Mouse (Mus musculus) v-Abl transformed pro-B cells (cell line): ENCODE data around the gene Rorb.

Experiments
- in situ Hi-C, 2 experiments: fragments of 400-800 bp; cut with MboI; formaldehyde crosslinking; loops; one replicate each; pipeline ENCODE4 v1.15.1; 2025; ENCODE audit not compliant: unreplicated experiment in 2 of 2

Rorb gene

DNA sequence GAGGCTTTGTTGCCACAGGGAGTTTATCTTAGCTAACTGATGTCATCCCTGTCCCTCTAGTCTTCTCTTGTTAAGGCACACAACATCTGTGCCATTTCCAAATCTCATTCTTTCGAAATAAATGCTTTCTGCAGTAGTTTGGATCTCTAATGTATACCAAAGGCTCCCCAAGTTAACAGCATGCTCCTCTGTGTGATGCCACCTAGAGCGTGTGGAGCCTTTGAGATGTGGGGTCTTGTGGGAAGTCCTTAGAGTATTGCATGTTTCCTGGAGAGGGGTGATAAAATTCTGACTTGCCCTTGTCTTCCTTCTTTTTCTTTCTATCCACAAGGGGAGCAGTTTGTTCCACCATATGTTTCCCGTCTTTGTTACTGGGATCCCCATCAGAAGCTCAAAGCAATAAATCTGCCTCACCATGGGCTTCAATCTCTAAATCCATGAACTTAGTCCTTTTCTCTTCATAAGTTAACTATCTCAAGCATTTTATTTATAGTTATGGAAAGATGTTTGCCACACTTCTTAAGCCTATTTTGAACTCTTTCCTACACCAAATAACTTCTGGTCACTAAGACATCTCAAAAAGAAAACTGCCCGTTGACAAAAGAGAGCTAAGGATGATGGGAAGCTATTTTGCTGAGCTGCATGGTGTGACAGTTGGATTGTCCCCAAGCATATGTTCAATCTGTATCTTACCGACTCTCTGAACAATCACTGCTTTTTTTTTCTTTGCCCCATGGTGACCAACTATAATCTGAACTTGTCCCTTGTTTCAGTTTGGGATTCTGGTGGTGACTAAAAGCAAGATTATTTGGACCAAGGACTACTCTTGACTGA, 76.3 kb downstream of the Rorb start:
- in situ Hi-C loops: no loop called here

DNA sequence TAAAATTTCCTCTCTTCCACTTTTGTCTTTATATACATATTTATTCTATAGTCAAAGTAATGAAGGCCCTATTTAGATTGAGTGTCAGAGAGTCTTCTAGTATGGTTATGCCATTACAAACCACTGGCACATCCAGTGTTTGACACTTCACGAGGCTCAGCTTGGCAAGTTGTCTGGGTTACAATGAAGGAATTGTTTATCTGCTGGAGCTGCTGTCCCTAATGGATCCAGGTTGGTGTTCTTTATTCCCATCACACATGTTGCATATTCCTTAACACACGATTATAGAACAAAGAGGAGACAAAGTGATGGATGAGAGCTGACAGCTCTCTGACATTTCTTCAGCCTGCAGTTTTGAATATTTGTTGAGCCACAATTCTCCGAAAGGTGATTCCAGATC, 77.0 kb downstream of the Rorb start:
- in situ Hi-C loops: no loop called here

- in situ Hi-C loops: no loop called here
Measured at GRCm38 (mm10) chr19:19005144-19005543, 105.9 kb downstream of the Rorb start.

- in situ Hi-C loops: no loop called here
Measured at GRCm38 (mm10) chr19:19004023-19004656, 106.9 kb downstream of the Rorb start.

DNA sequence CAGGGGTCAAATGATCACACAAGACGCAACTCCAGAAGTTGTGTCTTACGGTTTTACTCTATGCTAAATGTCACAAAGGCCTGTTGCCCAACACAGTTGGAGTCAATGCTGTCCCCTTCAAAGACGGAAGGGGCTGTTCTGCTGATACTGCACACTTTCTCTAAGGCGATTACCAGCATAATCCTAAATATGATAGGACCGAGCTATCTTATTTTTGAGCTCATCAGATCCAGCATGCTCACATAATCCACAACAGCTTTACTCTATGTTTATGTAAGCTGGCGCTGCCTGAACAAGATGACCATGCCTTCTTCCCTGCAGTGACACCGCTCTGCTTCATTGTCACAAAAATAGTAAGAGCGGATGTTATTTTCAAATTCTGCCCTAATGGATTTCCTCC, 112.0 kb downstream of the Rorb start:
- in situ Hi-C loops: no loop called here

DNA sequence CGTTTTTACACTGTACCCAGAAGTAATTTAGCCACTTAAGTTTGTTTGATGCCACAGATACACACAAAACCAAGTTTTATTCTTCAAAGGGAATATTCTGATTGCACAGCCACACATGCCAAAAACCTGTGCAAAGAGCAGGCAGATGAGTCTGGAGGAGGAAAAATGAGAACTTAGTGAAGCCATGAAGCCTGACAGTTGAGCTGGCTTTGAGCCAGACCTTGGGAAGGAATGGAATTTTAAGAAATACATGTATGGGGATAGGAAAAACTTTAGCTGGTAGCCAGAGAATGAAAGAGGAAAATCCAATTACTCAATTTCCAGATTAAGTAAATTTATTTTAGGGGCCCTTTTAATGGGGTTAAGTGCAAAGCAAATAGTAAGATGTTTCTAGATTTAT, 113.3 kb downstream of the Rorb start:
- in situ Hi-C loops: no loop called here

DNA sequence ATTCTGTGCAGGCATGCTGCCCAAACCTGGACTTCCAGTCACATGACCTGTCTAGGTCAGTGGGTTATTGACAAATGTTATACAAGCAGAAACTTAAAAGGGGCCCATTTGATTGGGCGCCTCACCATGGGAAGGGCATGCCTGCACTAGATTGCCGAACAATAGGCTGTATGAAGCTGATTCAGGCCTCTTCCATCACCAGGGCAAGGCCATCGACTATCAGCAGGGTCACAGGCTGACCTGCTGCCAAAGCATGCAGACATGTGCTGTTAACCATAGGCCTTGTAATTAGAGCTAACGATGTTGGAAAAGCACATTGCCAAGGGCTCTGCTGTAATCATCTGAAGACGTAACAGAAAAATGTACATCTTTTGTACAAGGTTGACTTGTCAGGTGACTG, 131.0 kb downstream of the Rorb start:
- in situ Hi-C loops: no loop called here

- in situ Hi-C loops: no loop called here
Measured at GRCm38 (mm10) chr19:18974796-18975660, 136.0 kb downstream of the Rorb start.

- in situ Hi-C loops: no loop called here
Measured at GRCm38 (mm10) chr19:18969386-18969785, 141.6 kb downstream of the Rorb start.

DNA sequence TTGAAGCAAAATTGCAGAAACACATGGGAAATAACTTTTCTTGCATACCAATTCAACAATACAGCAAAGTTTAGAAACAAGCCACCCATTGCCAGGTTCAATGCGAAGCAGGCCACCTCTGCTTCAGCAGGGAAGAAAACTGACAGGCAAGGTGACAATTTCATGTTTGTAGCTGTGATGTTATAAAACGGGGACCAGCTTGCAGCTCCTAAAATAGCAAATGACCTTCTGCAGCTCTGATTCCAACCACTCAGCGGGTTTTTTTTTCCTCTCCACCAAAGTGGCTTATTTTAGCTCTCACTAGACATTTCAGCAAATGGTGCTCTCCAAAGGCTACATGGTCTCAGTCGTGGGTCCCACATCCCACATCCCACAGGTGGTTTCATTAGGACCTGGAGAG, 143.7 kb downstream of the Rorb start:
- in situ Hi-C loops: no loop called here

- in situ Hi-C loops: no loop called here
Measured at GRCm38 (mm10) chr19:18959862-18960261, 151.1 kb downstream of the Rorb start.

- in situ Hi-C loops: no loop called here
Measured at GRCm38 (mm10) chr19:18952806-18953205, 158.2 kb downstream of the Rorb start.

DNA sequence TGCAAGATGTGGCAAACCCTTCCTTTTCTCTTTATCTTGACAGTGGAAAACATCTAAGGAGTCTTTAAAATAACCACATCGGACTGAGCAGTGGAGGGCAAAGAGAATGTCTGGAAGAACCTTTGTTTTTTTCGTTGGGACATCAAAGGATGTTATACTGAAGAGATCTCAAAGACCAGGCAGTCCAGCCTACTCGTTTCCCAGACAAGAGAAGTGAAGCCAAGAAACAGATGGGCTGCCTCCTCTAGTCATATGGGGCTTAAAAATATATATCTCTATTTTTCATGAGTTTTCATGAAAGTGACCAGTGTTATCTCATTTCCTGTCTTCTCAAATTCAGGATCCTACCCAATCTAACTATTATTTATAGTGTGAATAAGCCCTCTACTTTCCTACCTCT, 163.8 kb downstream of the Rorb start:
- in situ Hi-C loops: no loop called here

GRCm38 (mm10) chr19:18945265-18945664, 165.7 kb downstream of the Rorb start:
- in situ Hi-C loops: no loop called here

DNA sequence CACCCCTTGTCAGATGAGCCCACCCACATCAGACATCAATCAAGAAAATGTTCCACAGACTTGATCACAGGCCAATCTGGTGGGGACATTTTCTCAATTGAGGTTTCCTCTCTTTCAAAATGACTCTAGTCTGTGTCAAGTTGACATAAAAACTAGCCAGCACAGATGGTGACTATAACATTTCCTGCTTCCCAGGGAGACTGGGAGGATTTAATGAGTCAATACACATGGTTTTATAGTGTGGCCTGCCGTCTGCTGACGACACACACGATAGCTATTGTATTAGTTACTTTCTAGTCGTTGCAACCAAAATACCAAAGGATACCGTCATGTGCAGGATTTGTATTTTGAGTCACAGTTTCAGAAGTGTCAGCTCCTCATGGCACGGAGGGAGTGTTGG, 169.6 kb downstream of the Rorb start:
- in situ Hi-C loops: no loop called here

DNA sequence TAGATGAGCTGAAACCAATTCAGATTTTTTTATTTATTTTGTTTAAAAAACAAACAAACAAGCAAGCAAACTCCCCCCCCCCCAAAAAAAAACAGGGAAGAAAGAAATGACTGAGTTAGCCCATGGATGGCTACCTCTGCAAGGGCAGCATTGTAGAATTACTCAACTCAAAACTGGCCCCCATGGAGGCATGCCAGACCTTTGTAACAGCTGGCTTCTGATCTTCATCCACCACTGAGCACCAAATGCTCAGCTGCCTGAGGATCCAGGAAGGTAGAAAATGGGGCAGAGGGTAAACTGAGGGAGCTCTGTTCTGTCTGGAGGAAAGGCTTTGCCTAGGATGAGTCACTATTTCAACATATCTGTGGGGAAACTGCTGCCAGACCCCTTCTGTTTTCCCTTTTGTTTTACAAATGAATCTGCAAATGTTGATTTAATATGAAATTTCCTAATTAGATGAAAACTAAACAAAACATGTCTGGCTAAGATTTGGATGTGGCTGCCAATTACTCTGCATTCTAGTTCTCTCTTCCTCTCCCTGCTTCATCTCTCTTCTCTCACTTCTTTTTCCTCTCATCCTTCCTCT, 199.1 kb downstream of the Rorb start:
- in situ Hi-C loops: no loop called here

DNA sequence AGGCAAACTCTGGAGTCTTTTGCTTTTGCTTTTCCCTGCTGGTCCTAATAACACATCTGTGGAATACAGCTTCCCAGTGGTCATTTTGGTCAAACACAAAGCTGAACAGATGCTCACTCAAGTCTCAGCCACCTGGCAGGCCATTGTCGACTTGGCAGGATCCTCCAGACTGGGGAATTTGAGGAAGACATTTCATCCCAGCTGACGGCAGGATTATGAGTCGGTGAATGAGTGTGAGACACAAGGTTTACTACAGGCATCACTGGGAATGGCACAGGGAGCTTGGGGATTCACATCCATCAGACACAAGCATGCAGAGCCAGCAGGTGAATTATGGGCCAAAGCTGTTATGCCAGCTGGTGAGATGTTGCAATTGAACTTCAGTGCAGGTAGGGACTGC, 201.4 kb downstream of the Rorb start:
- in situ Hi-C loops: no loop called here

- in situ Hi-C loops: no loop called here
Measured at GRCm38 (mm10) chr19:18905511-18905910, 205.5 kb downstream of the Rorb start.

DNA sequence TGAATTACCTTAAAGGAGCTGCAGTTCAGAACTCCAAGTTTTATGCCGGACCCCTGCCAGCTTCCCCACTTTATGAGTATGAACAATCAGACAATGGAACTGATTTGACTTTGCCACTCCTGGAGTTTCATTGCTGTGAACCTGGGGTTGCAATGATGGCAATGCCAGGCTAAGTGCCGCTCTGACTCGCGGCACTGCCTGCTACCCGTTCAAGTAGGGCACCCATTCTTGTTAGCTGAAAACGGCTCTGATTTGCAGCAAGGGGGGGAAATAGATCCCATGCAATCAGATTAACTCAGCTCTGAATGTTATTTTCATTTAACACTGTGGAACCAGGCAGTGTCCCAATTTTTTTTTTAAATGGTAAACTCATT, 208.3 kb downstream of the Rorb start:
- in situ Hi-C loops: no loop called here

DNA sequence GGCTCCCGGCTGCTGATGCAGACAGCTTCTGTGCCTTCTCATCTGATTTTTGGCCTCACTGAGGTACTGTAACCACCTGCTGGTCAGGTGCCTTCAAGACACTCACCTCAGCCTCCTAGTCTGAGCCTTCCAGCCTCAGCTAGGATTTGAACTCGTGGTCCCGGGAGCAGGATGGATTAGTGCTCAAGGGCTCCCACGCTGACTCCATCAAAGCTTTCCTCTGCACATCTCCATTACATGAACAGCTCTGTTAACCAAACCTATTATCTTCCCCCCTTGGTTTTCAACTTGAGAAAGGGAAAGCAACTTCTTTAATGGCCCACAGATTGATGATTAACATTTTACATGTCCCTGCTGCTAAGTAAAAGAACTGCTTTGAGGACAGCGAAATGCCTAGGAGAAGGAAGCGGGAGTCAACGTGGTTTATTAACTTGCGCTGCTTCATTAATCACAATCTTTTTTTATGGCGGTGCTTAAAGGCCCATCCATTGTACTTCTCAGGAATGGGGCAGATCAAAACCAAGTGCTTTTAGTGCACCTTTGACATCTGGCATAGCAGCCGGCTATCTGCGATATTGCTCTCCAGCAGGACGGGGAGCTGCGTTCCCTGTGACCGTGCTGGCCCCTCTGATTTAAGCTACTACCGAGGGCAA, 208.8 kb downstream of the Rorb start:
- in situ Hi-C loops: no loop called here

GRCm38 (mm10) chr19:18898238-18898637, 212.8 kb downstream of the Rorb start:
- in situ Hi-C loops: no loop called here
